Mouse (Mus musculus) liver, adult 2 months (tissue): ENCODE results near the gene Nbl1.

Experiments used
- CTCF ChIP-seq: fragments of 200-500 bp; IDR thresholded peaks from 2 replicates; pipeline ENCODE4 v1.5.1; 2011; ENCODE audit warnings: low read depth, low read length, control low read depth
- POLR2A ChIP-seq: fragments of 200-500 bp; IDR thresholded peaks from 2 replicates; pipeline ENCODE4 v1.6.1; 2011; ENCODE audit warnings: low read length, control low read depth; ENCODE audit not compliant: insufficient read depth; ENCODE audit errors: extremely low read depth

DNA sequence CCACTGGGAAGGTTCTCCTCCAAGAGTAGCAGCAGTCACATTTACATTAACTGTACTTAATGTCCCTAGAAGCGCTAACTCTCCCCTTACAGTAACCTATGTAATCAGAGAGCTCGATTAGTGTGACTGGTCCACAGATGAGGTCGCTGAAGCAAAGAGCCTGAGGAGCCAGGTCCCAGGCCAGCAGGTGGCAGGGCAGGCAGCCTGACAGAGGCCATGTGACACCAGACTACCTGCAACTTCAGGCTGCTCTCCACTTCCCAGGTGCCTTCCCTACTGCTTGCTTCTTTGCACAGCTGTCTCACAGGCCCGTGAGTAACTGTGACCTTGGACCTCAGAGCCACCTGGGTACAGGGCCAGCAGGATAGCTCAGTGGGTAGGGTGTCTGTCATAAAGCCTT is 58.3 kb downstream of the Nbl1 start:
- TF ChIP-seq CTCF: no peak
- no peak for TF ChIP-seq POLR2A
